Mouse (Mus musculus) E14TG2a.4 (cell line): Measurements from ENCODE around the gene Itm2b.

Source experiments
- H3K27me3 ChIP-seq: 2 replicates; pipeline ENCODE4 v1.6.1; 2014; ENCODE audit warnings: low read length, control low read depth; ENCODE audit not compliant: insufficient read depth
- H3K36me3 ChIP-seq: 2 replicates; pipeline ENCODE4 v1.6.1; 2014; ENCODE audit warnings: low read length, control low read depth; ENCODE audit not compliant: insufficient read depth
- H3K4me1 ChIP-seq: replicated peaks from 2 replicates; pipeline ENCODE4 v1.6.1; 2014; ENCODE audit warnings: low read depth, low read length, control low read depth
- H3K4me3 ChIP-seq: replicated peaks from 2 replicates; pipeline ENCODE4 v1.5.1; 2014; ENCODE audit warnings: mild to moderate bottlenecking, low read length
- H3K9me3 ChIP-seq: 2 replicates; pipeline ENCODE4 v1.6.1; 2014; ENCODE audit warnings: low read length, control low read depth
- CTCF ChIP-seq: conservative IDR thresholded peaks from 2 replicates; pipeline ENCODE4 v1.5.1; 2014; ENCODE audit warnings: low read length
- NANOG ChIP-seq: IDR thresholded peaks from 2 replicates; pipeline ENCODE4 v1.6.1; 2014; ENCODE audit warnings: borderline replicate concordance, low read length, mixed read lengths
- POU5F1 ChIP-seq: IDR thresholded peaks from 2 replicates; pipeline ENCODE4 v1.6.1; 2014; ENCODE audit warnings: low read length, borderline replicate concordance

Itm2b gene

DNA sequence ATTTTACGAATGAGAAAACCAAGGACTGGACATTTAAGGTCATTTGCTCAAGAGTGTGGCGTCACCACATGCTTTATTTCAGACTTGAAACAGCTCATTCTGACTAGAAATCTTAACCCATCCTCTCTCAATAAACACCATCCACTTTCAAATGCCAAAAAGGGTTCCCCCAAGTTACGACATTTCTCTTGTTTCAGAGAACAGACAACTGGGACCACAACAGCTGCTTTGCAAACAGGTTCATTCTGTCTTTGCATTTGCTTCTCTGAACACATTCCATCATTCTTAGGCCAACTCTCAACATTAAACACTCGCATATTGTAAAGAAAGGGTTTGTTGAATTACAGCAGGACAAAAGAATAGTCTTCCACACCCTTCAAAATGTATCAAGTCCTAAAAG, 71.2 kb downstream of the Itm2b start:
- no peak for TF ChIP-seq NANOG
- TF ChIP-seq CTCF: no peak
- TF ChIP-seq POU5F1: no peak

DNA sequence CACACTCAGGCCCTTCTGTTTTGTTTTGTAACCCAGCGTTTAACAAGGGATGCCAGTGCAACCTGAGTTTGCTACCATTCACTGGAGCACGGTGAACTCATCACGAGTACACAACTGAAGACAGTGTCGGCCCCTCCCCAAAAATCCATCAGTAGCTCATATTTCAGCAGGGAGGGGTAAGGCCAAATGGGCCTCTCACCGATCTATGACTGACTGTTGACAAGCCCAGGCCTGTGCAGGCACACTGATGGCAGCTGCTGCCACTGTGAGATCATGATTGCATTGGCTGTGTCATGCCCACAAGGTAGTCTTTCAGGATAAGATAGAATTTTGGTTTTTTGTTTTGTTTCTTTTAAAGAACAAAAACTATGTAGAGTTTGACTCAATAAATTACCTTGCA, 71.7 kb downstream of the Itm2b start:
- Histone ChIP-seq H3K27me3 (no peaks in the 10 kb centered on the region), H3K4me1 (peaks cover 7% of the 10 kb centered on the region; the same call in 1 of the 2 replicates), H3K36me3 (0 out of 2 replicates have a peak, but pooled peaks cover under 1% of the 10 kb centered on the region), H3K9me3 (peaks cover 2% of the 10 kb centered on the region; the same call in 1 of the 2 replicates), H3K4me3 (no peak overlapping the region)
- TF ChIP-seq CTCF (no peak), NANOG (no peak), POU5F1 (no peak)

More for the DNA sequence above, 71.2 kb downstream of the Itm2b start:
- peaks cover 7% of the 10 kb centered on the region; the same call in 1 of the 2 replicates for H3K9me3 ChIP-seq
- H3K4me1 ChIP-seq: peaks cover 7% of the 10 kb centered on the region; the same call in 1 of the 2 replicates
- H3K36me3 ChIP-seq: peaks cover 5% of the 10 kb centered on the region
- no peak overlapping the region for H3K4me3 ChIP-seq
- H3K27me3 ChIP-seq: no peaks in the 10 kb centered on the region

DNA sequence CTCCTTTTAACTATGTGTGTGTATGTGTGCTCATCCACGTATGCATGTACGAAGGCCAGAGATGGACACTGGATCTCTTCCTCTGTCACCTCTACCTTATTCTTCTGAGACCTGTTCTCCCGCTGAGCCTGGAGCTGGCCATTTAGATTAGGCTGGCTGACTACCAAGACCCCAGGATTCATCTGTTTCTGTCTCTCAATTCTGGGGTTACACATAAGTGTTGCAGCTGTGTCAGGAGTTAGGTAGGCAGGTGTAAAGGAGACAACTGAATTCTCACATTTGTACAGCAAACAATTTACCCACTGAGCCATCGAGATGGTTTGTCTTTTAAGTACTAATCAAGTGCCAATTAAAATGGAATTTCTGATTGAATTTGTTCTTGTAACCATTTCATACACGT, 72.2 kb downstream of the Itm2b start:
- Histone ChIP-seq H3K4me3 (no peak overlapping the region), H3K27me3 (no peaks in the 10 kb centered on the region), H3K36me3 (no peaks in the 10 kb centered on the region), H3K9me3 (no peaks in the 10 kb centered on the region), H3K4me1 (peaks cover 7% of the 10 kb centered on the region; the same call in 1 of the 2 replicates)
- TF ChIP-seq POU5F1 (no peak), NANOG (no peak), CTCF (no peak)
